Mouse (Mus musculus) limb, embryonic 10.5 days (tissue): ENCODE results near the gene Olfr846. TPM values are rescaled to one million over a fixed set of nuclear protein-coding genes. Genes with fewer than 3 reads are reported as not detected.

Source experiments
- DNase-seq: peaks from one replicate; pipeline ENCODE4 v3.0.0-alpha.2; 2017; ENCODE audit warnings: low spot score
- H3K27ac ChIP-seq: fragments of 300-500 bp; sonication (generic); 2 replicates; pipeline ENCODE4 v1.5.1; 2016; ENCODE audit warnings: mild to moderate bottlenecking
- H3K27me3 ChIP-seq: fragments of 300-500 bp; sonication (generic); 2 replicates; pipeline ENCODE4 v1.6.1; 2016; ENCODE audit warnings: low read depth, mild to moderate bottlenecking; ENCODE audit not compliant: poor library complexity, severe bottlenecking
- H3K36me3 ChIP-seq: fragments of 300-500 bp; sonication (generic); 2 replicates; pipeline ENCODE4 v1.6.1; 2016; ENCODE audit warnings: mild to moderate bottlenecking, moderate library complexity
- H3K4me1 ChIP-seq: fragments of 300-500 bp; sonication (generic); 2 replicates; pipeline ENCODE4 v1.6.1; 2016
- H3K4me3 ChIP-seq: fragments of 300-500 bp; sonication (generic); 2 replicates; pipeline ENCODE4 v1.5.1; 2016; ENCODE audit warnings: mild to moderate bottlenecking, moderate library complexity
- H3K9me3 ChIP-seq: fragments of 300-500 bp; sonication (generic); replicated peaks from 2 replicates; pipeline ENCODE4 v1.6.1; 2016; ENCODE audit warnings: mild to moderate bottlenecking
- WGBS: fragments of 180-500 bp; shearing (Covaris S2); methylation state at CpG from one replicate; pipeline ENCODE4 v1.1.7; 2016; 5-methylcytosine and 5-hydroxymethylcytosine counted together
- polyA plus RNA-seq: library from polyadenylated mRNA; unstranded; fragments of >200 nt; fragmentation: Nextera tagmentation; extraction: Ambion mirVana; gene quantifications from 2 replicates; pipeline ENCODE4 v1.2.1, GENCODE M21; 2016

Gene Olfr846
- not detected in 2 replicates for polyA plus RNA-seq

GRCm38 (mm10) chr9:19363905-19364304, at the start of gene Olfr846:
TSS of gene Olfr846 (minus strand) at chr9:19364005.
- no peaks in the 10 kb centered on the region for H3K27me3 ChIP-seq
- H3K36me3 ChIP-seq: no peaks in the 10 kb centered on the region
- H3K4me1 ChIP-seq: no peaks in the 10 kb centered on the region
- no peak within 1 kb of the TSS for H3K27ac ChIP-seq
- WGBS: 44% methylated on average over 1 of the region's 1 CpGs
- H3K9me3 ChIP-seq: 0 out of 2 replicates have a peak, but pooled peaks cover 1% of the 10 kb centered on the region
- H3K4me3 ChIP-seq: no peak within 1 kb of the TSS
- no peak for DNase-seq

- Histone ChIP-seq H3K27me3 (no peaks in the 10 kb centered on the region), H3K36me3 (no peaks in the 10 kb centered on the region), H3K27ac (no peak within 1 kb of the TSS), H3K4me1 (no peaks in the 10 kb centered on the region), H3K4me3 (no peak within 1 kb of the TSS), H3K9me3 (no peaks in the 10 kb centered on the region)
- DNase-seq: no peak
- WGBS: 74% methylated on average over 1 of the region's 1 CpGs
Measured at GRCm38 (mm10) chr9:19378569-19378968, 14.8 kb upstream of the Olfr846 start, which contains the start of gene Olfr847. TSS of gene Olfr847 (minus strand) at chr9:19378669.

- Histone ChIP-seq H3K27ac (no peak within 1 kb of the TSS), H3K27me3 (no peaks in the 10 kb centered on the region), H3K36me3 (no peaks in the 10 kb centered on the region), H3K4me1 (no peaks in the 10 kb centered on the region), H3K9me3 (no peaks in the 10 kb centered on the region), H3K4me3 (no peak within 1 kb of the TSS)
- WGBS: 87% methylated on average over 1 of the region's 1 CpGs
- DNase-seq: no peak
Measured at GRCm38 (mm10) chr9:19336157-19336556, 27.6 kb downstream of the Olfr846 start, which contains the start of gene Olfr845. TSS of gene Olfr845 (plus strand) at chr9:19336457.

- no peak for DNase-seq
- H3K27ac ChIP-seq: no peak within 1 kb of the TSS
- H3K4me1 ChIP-seq: no peaks in the 10 kb centered on the region
- no peaks in the 10 kb centered on the region; the same call in 1 of the 2 replicates for H3K9me3 ChIP-seq
- H3K27me3 ChIP-seq: no peaks in the 10 kb centered on the region
- H3K36me3 ChIP-seq: no peaks in the 10 kb centered on the region
- no peak within 1 kb of the TSS for H3K4me3 ChIP-seq
Measured at GRCm38 (mm10) chr9:19316047-19316446, 47.8 kb downstream of the Olfr846 start, which contains the start of gene Olfr844. TSS of gene Olfr844 (plus strand) at chr9:19316347.

Other genes with a start within 250 kb of the Olfr846 start
- not detected in 2 replicates for gene Olfr836, start 243.6 kb downstream of the Olfr846 start, polyA plus RNA-seq
- gene Olfr837, start 227.7 kb downstream of the Olfr846 start, polyA plus RNA-seq: not detected in 2 replicates
- not detected in 2 replicates for gene Olfr839-ps1, start 186.7 kb downstream of the Olfr846 start, polyA plus RNA-seq
- not detected in 2 replicates for gene Olfr843, start 112.0 kb downstream of the Olfr846 start, polyA plus RNA-seq
- not detected in 2 replicates for gene Olfr844, start 47.7 kb downstream of the Olfr846 start, polyA plus RNA-seq
- gene Olfr845, start 27.5 kb downstream of the Olfr846 start, polyA plus RNA-seq: not detected in 2 replicates
- not detected in 2 replicates for gene Olfr847, start 14.7 kb upstream of the Olfr846 start, polyA plus RNA-seq
- not detected in 2 replicates for gene Olfr849, start 76.3 kb upstream of the Olfr846 start, polyA plus RNA-seq
- not detected in 2 replicates for gene Olfr850, start 114.2 kb upstream of the Olfr846 start, polyA plus RNA-seq
- gene Olfr851, start 129.3 kb upstream of the Olfr846 start, polyA plus RNA-seq: not detected in 2 replicates
- gene Olfr853, start 177.1 kb upstream of the Olfr846 start, polyA plus RNA-seq: not detected in 2 replicates
- not detected in 2 replicates for gene Olfr854, start 203.4 kb upstream of the Olfr846 start, polyA plus RNA-seq
- gene Olfr855, start 218.6 kb upstream of the Olfr846 start, polyA plus RNA-seq: not detected in 2 replicates